Mouse (Mus musculus) gastrocnemius, adult 2 months (tissue): ENCODE measurements at regions not wholly inside any gene's neighbourhood (a gene's known extent, or its start where the extent isn't known, plus 50 kb on each side); places are given as distances from the start of the nearest gene placed in this dataset.
"Not testable (repeated sequence)": the region's sequence is repeated elsewhere in the genome, so short reads cannot be mapped to it uniquely, and the experiment has no call there.

ENCODE experiments used
- DNase-seq: peaks from one replicate; pipeline ENCODE4 v3.0.0; 2022
- H3K27ac ChIP-seq: fragments of 200-600 bp; 2 replicates; pipeline ENCODE4 v1.8.1; 2022; ENCODE audit warnings: mild to moderate bottlenecking
- H3K4me3 ChIP-seq: fragments of 200-600 bp; 2 replicates; pipeline ENCODE4 v1.8.1; 2022; ENCODE audit warnings: mild to moderate bottlenecking, moderate library complexity
- intact Hi-C: fragments of 180-260 bp; cut with DNase I; formaldehyde crosslinking; loops from one replicate; pipeline ENCODE4 v1.15.1; 2025

DNA sequence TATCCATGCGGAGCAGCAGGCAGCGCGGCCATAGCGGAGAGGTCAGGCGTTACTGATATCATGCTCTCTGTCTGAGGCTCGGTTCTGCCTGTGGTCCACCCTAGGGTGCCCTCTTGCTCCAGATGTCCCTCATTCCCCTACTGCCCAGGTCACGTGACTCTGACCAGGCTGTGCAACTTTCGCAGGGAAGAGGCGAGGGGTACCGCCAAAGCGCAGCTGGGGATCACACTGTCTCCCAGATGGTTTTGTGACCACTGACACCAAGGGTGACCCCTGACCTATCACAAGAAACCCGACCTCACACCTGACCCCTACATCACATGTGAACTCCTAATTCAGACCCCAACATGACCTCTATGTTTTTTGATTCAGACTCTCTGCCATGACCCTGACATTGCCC lies 50.8 kb downstream of the Gm10139 start:
- H3K4me3 ChIP-seq, intact Hi-C loops, DNase-seq, H3K27ac ChIP-seq: not testable (repeated sequence)

DNA sequence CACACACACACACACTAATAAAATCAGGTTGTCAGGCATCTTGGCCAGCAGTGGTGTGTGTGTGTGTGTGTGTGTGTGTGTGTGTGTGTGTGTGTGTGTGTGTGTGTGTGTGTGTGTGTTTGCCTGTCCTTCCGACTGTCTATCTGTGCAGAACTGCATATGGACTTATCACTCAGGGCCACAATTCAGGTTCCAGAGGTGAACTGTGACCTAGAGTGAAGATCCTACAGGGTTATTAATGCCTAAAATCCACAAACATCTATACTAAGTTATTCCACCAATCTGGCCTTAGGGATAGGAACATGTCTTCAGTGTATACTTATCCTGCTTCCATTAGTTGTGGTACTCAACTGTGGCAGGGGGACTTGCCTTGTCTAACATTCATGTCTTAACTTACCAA lies 73.8 kb downstream of the Gm10139 start:
- H3K27ac ChIP-seq, H3K4me3 ChIP-seq, DNase-seq, intact Hi-C loops: not testable (repeated sequence)

DNA sequence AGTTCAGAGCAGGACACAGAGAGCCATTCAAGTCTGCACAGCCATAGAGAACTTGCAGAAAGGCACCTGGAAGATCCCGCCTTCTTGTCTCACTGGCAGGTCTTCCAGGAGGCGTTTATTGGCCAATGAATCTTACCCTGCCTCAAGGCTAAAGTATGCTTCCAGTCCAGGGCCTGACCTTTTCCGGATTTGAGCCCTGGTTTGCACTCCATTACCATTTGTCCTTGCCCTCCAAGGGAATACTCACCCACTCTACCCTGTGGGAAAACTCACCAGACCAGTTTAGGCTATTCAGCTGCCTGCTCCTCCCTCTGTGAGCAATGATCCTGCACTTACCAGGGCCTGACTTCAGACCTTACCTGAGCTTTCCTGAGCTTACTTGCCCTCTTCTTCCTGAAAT lies 107.7 kb downstream of the Gm10139 start:
- intact Hi-C loops, DNase-seq, H3K4me3 ChIP-seq, H3K27ac ChIP-seq: not testable (repeated sequence)

DNA sequence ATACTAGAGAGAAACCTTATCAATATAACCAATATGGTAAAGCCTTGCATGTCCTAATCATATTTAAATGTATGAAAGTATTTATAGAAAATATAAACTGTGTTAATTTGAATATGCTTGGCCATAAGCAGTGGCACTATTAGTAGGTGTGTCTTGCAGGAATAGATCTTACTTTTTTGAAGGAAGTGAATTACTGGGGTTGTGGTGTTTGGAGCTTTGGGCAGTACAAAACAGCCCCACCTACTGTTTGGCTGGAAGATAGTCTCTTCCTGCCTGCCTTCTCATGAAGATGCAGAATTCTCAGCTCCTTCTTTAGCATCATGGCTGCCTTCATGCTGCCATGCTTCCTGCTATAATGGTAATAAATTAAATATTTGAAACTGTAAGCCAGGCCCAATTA lies 137.8 kb downstream of the Gm10139 start:
- not testable (repeated sequence) for H3K4me3 ChIP-seq, H3K27ac ChIP-seq

DNA sequence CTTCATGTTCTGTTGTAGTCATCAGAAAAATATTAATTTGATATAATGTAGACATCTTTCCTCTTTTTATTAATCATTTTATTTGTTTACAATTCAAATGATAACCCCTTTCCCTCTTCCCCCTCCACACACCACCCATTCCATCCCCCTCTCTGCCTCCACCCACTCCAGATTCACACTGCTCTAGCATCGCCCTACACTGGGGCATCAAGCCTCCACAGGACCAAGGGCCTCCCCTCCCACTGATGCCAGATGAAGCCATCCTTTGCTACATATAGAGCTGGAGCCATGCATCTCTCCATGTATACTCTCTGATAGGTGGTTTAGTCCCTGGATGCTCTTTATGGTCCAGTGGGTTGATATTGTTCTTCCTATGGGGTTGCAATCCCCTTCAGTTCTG lies 147.4 kb downstream of the Gm10139 start:
- H3K4me3 ChIP-seq, H3K27ac ChIP-seq, intact Hi-C loops: not testable (repeated sequence)
- peak; percentile 12 for DNase-seq

More for the DNA sequence above, 137.8 kb downstream of the Gm10139 start:
- intact Hi-C loops, DNase-seq: not testable (repeated sequence)
